Mouse (Mus musculus): ENCODE measurements at regions not wholly inside any gene's neighbourhood (a gene's known extent, or its start where the extent isn't known, plus 50 kb on each side); places are given as distances from the start of the nearest gene placed in this dataset.

GRCm38 (mm10) chr3:70097813-70098212 lies 90.4 kb downstream of the Otol1 start:
- no peak for DNase-seq (ENCODE audit: low spot score in 2 of 2)

- DNase-seq (ENCODE audit: low spot score in 2 of 2): no peak
These were observed 94.7 kb downstream of the Otol1 start for GRCm38 (mm10) chr3:70102091-70102490.

GRCm38 (mm10) chr3:70102593-70103213 lies 95.3 kb downstream of the Otol1 start:
- no peak for DNase-seq (ENCODE audit: low spot score in 2 of 2)

- DNase-seq (ENCODE audit: low spot score in 2 of 2): peak; percentile 9 to 13
These were observed 96.8 kb downstream of the Otol1 start for GRCm38 (mm10) chr3:70103983-70104827.

- DNase-seq (ENCODE audit: low spot score in 2 of 2): peak in 1 of 2 experiments; percentile 4
These were observed 97.5 kb downstream of the Otol1 start for GRCm38 (mm10) chr3:70104828-70105399.

GRCm38 (mm10) chr3:70105561-70105960 lies 98.1 kb downstream of the Otol1 start:
- no peak for DNase-seq (ENCODE audit: low spot score in 2 of 2)

- DNase-seq (ENCODE audit: low spot score in 2 of 2): no peak
These were observed 98.7 kb downstream of the Otol1 start for GRCm38 (mm10) chr3:70106141-70106540.

GRCm38 (mm10) chr3:70126212-70126611 lies 118.8 kb downstream of the Otol1 start:
- DNase-seq (ENCODE audit: low spot score in 2 of 2): no peak

GRCm38 (mm10) chr3:70130241-70131029 lies 123.0 kb downstream of the Otol1 start:
- DNase-seq (ENCODE audit: low spot score in 2 of 2): no peak

GRCm38 (mm10) chr3:70134963-70135362 lies 127.5 kb downstream of the Otol1 start:
- DNase-seq (ENCODE audit: low spot score in 2 of 2): no peak

GRCm38 (mm10) chr3:70138488-70138887 lies 131.1 kb downstream of the Otol1 start:
- no peak for DNase-seq (ENCODE audit: low spot score in 2 of 2)

- DNase-seq (ENCODE audit: low spot score in 2 of 2): no peak
These were observed 131.5 kb downstream of the Otol1 start for GRCm38 (mm10) chr3:70138926-70139325.

GRCm38 (mm10) chr3:70145728-70146127 lies 138.3 kb downstream of the Otol1 start:
- no peak for DNase-seq (ENCODE audit: low spot score in 2 of 2)

- no peak for DNase-seq (ENCODE audit: low spot score in 2 of 2)
These were observed 143.7 kb downstream of the Otol1 start for GRCm38 (mm10) chr3:70151156-70151555.

- DNase-seq (ENCODE audit: low spot score in 2 of 2): no peak
These were observed 152.6 kb downstream of the Otol1 start for GRCm38 (mm10) chr3:70160043-70160442.

- DNase-seq (ENCODE audit: low spot score in 2 of 2): no peak
These were observed 164.3 kb downstream of the Otol1 start for GRCm38 (mm10) chr3:70171667-70172066.

GRCm38 (mm10) chr3:70176391-70176790 lies 169.0 kb downstream of the Otol1 start:
- DNase-seq (ENCODE audit: low spot score in 2 of 2): no peak

- no peak for DNase-seq (ENCODE audit: low spot score in 2 of 2)
These were observed 174.2 kb downstream of the Otol1 start for GRCm38 (mm10) chr3:70181611-70182010.

- DNase-seq (ENCODE audit: low spot score in 2 of 2): no peak
These were observed 183.3 kb downstream of the Otol1 start for GRCm38 (mm10) chr3:70190741-70191140.

GRCm38 (mm10) chr3:70196671-70197070 lies 189.3 kb downstream of the Otol1 start:
- no peak for DNase-seq (ENCODE audit: low spot score in 2 of 2)

GRCm38 (mm10) chr3:70198890-70199289 lies 191.5 kb downstream of the Otol1 start:
- no peak for DNase-seq (ENCODE audit: low spot score in 2 of 2)
